Mouse (Mus musculus) lung, embryonic 14.5 days (tissue): ENCODE measurements around the gene Gm20605. TPM values are rescaled to one million over a fixed set of nuclear protein-coding genes. Genes with fewer than 3 reads are reported as not detected.
A peak's percentile ranks its signal among the peaks of the same experiment; 100 is the strongest.

Experiments used
- ATAC-seq: fragments of 200-750 bp; cut with Nextera tagmentation; 2 replicates; pipeline ENCODE4 v1.8.0; 2017; ENCODE audit warnings: mild to moderate bottlenecking, moderate TSS enrichment, moderate library complexity; ENCODE audit not compliant: insufficient read depth
- DNase-seq: peaks from one replicate; pipeline ENCODE4 v3.0.0-alpha.2; 2015
- H3K27ac ChIP-seq: fragments of 300-500 bp; sonication (generic); 2 replicates; pipeline ENCODE4 v1.5.1; 2014; ENCODE audit warnings: low read depth, mild to moderate bottlenecking, moderate library complexity
- H3K27me3 ChIP-seq: fragments of 300-500 bp; sonication (generic); 2 replicates; pipeline ENCODE4 v1.6.1; 2014; ENCODE audit warnings: low read length, control low read depth; ENCODE audit not compliant: insufficient read depth
- H3K36me3 ChIP-seq: fragments of 300-500 bp; sonication (generic); 2 replicates; pipeline ENCODE4 v1.6.1; 2014; ENCODE audit warnings: control low read depth; ENCODE audit not compliant: insufficient read depth
- H3K4me1 ChIP-seq: fragments of 300-500 bp; sonication (generic); 2 replicates; pipeline ENCODE4 v1.6.1; 2014; ENCODE audit warnings: antibody characterized with exemption, control low read depth; ENCODE audit not compliant: insufficient read depth
- H3K4me2 ChIP-seq: fragments of 300-500 bp; sonication (generic); 2 replicates; pipeline ENCODE4 v1.6.1; 2014; ENCODE audit warnings: mild to moderate bottlenecking
- H3K4me3 ChIP-seq: fragments of 300-500 bp; sonication (generic); 2 replicates; pipeline ENCODE4 v1.5.1; 2014; ENCODE audit warnings: low read depth, low read length
- H3K9ac ChIP-seq: fragments of 300-500 bp; sonication (generic); 2 replicates; pipeline ENCODE4 v1.6.1; 2014
- H3K9me3 ChIP-seq: fragments of 300-500 bp; sonication (generic); 2 replicates; pipeline ENCODE4 v1.6.1; 2016; ENCODE audit warnings: low read depth, low read length, control low read depth
- CTCF ChIP-seq: IDR thresholded peaks from 2 replicates; pipeline ENCODE4 v1.5.1; 2016; ENCODE audit warnings: antibody characterized with exemption, low read depth
- WGBS: fragments of 180-500 bp; shearing (Covaris S2); extraction: QIAGEN DNeasy Blood & Tissue Kit; methylation state at CpG from one replicate; pipeline ENCODE4 v1.1.7; 2014; 5-methylcytosine and 5-hydroxymethylcytosine counted together
- polyA plus RNA-seq: library from polyadenylated mRNA; unstranded; fragments of >200 nt; fragmentation: Nextera tagmentation; extraction: Ambion mirVana; gene quantifications from 2 replicates; pipeline ENCODE4 v1.2.1, GENCODE M21; 2014

Gene Gm20605
- polyA plus RNA-seq, 1 experiment from 2014 or later: 11.7 TPM

DNA sequence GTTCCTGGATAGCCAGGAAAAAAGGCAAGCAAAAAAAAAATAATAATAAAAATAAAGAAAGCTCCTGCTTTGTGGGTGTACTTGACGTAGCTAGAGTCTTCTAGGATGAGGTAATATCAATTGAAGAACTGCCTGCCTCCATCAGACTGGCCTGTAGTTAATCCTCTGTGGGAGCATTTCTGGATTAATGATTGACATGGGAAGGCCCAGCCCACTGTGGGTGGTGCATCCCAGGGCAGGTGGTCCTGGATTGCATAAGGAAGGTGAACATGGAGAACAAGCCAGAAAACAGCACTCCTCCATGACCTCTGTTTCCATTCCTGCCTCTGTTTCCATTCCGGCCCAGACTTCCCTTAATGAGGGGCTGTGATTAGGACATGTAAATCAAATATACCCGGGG is 49.8 kb downstream of the Gm20605 start:
- no peak for TF ChIP-seq CTCF

GRCm38 (mm10) chr5:137679726-137680125 is 50.8 kb downstream of the Gm20605 start:
- ATAC-seq (no peak), DNase-seq (peak; percentile 51)
- 67% methylated on average over 4 of the region's 4 CpGs for WGBS
- Histone ChIP-seq H3K27ac (no peak overlapping the region), H3K27me3 (no peaks in the 10 kb centered on the region), H3K4me1 (peaks cover 7% of the 10 kb centered on the region; the same call in 1 of the 2 replicates), H3K9ac (no peak overlapping the region), H3K4me3 (no peak overlapping the region), H3K4me2 (no peak overlapping the region), H3K36me3 (0 out of 2 replicates have a peak, but pooled peaks cover 3% of the 10 kb centered on the region), H3K9me3 (no peaks in the 10 kb centered on the region)
- TF ChIP-seq CTCF: no peak

More for the DNA sequence above, 49.8 kb downstream of the Gm20605 start:
- 77% methylated on average over 3 of the region's 3 CpGs for WGBS
- no peak overlapping the region for H3K9ac ChIP-seq
- no peak for ATAC-seq
- no peak overlapping the region for H3K4me3 ChIP-seq
- H3K4me2 ChIP-seq: no peak overlapping the region
- 0 out of 2 replicates have a peak, but pooled peaks cover 3% of the 10 kb centered on the region for H3K36me3 ChIP-seq
- H3K27me3 ChIP-seq: no peaks in the 10 kb centered on the region
- no peaks in the 10 kb centered on the region for H3K9me3 ChIP-seq
- no peak for DNase-seq
- H3K27ac ChIP-seq: no peak overlapping the region
- H3K4me1 ChIP-seq: peaks cover 7% of the 10 kb centered on the region; the same call in 1 of the 2 replicates

- Histone ChIP-seq H3K4me1 (peaks cover 7% of the 10 kb centered on the region; the same call in 1 of the 2 replicates), H3K27me3 (no peaks in the 10 kb centered on the region), H3K4me3 (no peak overlapping the region), H3K36me3 (0 out of 2 replicates have a peak, but pooled peaks cover 3% of the 10 kb centered on the region), H3K9ac (no peak overlapping the region), H3K4me2 (no peak overlapping the region; the same call in 1 of the 2 replicates), H3K27ac (no peak overlapping the region), H3K9me3 (no peaks in the 10 kb centered on the region)
- DNase-seq (no peak), ATAC-seq (no peak)
- 82% methylated on average over 6 of the region's 6 CpGs for WGBS
- TF ChIP-seq CTCF: no peak
These were observed 53.6 kb downstream of the Gm20605 start for GRCm38 (mm10) chr5:137682526-137682925.

DNA sequence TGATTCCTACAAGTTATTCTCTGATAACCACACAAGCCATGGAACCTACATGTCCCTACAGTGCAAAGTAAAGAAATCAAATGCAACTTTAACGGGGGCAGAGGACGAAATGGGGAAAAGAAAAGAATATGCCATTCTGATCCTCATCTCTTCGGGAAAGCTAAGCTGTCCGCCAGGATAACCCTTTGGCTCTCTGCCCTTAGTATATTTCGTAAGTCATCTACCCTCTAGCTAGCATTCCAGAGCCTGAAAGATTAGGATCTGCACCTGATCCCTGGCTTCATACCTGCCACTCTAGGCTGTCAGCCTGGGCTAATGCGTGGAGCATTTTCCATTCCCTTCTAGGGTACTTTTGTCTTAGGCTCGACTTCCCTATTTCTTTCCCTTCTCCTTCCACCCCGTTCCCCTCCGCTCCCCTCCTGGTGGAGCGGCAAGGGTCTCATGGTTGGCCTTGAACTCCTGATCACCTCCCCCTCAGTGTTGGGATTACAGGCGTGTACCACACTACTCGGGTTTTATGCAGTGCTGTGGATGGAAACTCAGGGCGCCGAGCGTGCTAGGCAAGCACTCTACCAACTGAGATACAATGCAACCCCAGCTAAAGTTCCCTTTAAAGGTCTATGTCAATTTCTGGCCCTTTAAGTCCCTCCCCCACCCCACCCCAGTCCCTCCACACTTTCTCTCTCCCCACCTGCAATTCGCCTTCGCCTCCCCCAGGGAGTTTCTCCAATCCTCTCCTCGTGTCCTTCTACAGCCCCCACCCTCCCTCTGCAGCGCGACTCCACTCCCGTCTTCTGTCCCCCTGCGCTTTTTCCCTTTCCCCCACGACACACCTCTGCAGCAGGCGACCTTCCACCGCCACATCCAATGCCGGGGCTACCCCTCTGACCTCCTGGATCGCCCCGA is 54.7 kb downstream of the Gm20605 start:
- H3K36me3 ChIP-seq: 0 out of 2 replicates have a peak, but pooled peaks cover 3% of the 10 kb centered on the region
- peak overlapping the region; percentile 96 for H3K4me2 ChIP-seq
- no peak for TF ChIP-seq CTCF
- H3K9me3 ChIP-seq: no peaks in the 10 kb centered on the region
- no peak overlapping the region for H3K27ac ChIP-seq
- 7% methylated on average over 28 of the region's 28 CpGs for WGBS
- H3K9ac ChIP-seq: peak overlapping the region; percentile 58
- H3K4me1 ChIP-seq: peaks cover 7% of the 10 kb centered on the region; the same call in 1 of the 2 replicates
- H3K4me3 ChIP-seq: peak overlapping the region; percentile 67
- peak; percentile 4; the same call in 1 of the 2 replicates for ATAC-seq
- no peaks in the 10 kb centered on the region for H3K27me3 ChIP-seq
- peak; percentile 56 for DNase-seq

DNA sequence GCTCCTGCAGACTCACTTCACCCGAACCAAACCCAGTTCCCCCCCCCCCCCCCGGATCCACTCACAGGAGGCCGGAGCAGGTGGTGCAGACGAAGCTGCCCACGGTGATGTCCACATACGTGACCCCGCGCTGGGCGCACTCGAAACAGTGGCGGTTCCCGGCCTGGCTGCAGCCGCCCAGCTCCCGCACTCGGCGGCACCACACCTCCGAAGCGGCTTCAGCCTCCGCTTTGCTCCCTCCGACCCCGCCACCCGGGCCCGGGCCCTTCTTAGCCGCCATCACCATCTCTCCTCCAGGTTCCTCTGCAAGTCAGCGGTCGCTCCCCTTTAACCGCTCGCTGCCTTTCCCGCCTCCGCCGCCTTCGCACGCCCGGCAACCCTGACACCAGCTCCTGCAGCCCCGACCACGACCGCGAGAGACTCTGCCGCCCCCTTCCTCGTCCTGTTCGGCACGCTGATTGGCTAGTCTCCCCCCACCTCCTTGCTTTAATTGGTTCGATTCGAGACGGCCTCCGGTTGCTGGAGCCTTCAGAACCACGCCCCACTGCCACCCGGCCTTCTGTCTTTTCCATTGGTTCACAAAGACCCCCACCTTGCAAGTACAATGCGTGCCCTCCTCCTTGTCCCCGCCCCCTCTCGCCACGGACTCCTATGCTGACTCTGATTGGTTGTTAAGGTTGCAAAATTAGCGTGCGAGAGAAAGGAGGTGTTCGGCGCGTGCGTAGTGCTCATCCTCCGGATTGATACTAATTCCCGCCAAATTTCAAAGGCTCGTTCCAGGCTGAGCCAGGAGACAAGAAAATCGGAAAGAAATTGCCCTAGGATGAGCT is 55.5 kb downstream of the Gm20605 start, which contains the start of gene Agfg2:
Gene Agfg2 (minus strand): TSS at position 433 of the 830 bp plus-strand sequence.
- Histone ChIP-seq H3K36me3 (0 out of 2 replicates have a peak, but pooled peaks cover 3% of the 10 kb centered on the region), H3K4me1 (peaks cover 7% of the 10 kb centered on the region; the same call in 1 of the 2 replicates), H3K27ac (peak within 1 kb of the TSS; percentile 36; the same call in 1 of the 2 replicates), H3K9me3 (no peaks in the 10 kb centered on the region), H3K4me3 (peak within 1 kb of the TSS; percentile 67), H3K27me3 (no peaks in the 10 kb centered on the region), H3K4me2 (peak within 1 kb of the TSS; percentile 96), H3K9ac (peak within 1 kb of the TSS; percentile 58)
- WGBS: under 1% methylated on average over 62 of the region's 62 CpGs
- DNase-seq: peak; percentile 98
- TF ChIP-seq CTCF: peak; percentile 53
- peak; percentile 99 for ATAC-seq

- Histone ChIP-seq H3K27ac (no peak overlapping the region; the same call in 1 of the 2 replicates), H3K27me3 (no peaks in the 10 kb centered on the region), H3K4me2 (no peak overlapping the region), H3K9ac (no peak overlapping the region), H3K9me3 (no peaks in the 10 kb centered on the region), H3K4me1 (peaks cover 7% of the 10 kb centered on the region; the same call in 1 of the 2 replicates), H3K4me3 (no peak overlapping the region), H3K36me3 (no peaks in the 10 kb centered on the region)
- 93% methylated on average over 3 of the region's 3 CpGs for WGBS
- no peak for DNase-seq
- ATAC-seq: no peak
- TF ChIP-seq CTCF: no peak
These were observed 56.7 kb downstream of the Gm20605 start for GRCm38 (mm10) chr5:137685653-137686052.
